Mouse (Mus musculus) stomach, embryonic 16.5 days (tissue): Measurements from ENCODE around the gene Mfng. TPM values are rescaled to one million over a fixed set of nuclear protein-coding genes. Genes with fewer than 3 reads are reported as not detected.

Experiments
- ATAC-seq: fragments of 200-750 bp; cut with Nextera tagmentation; 2 replicates; pipeline ENCODE4 v1.8.0; 2017; ENCODE audit warnings: moderate number of reproducible peaks, moderate TSS enrichment; ENCODE audit not compliant: insufficient read depth, low FRiP score
- H3K27ac ChIP-seq: fragments of 300-500 bp; sonication (generic); 2 replicates; pipeline ENCODE4 v1.5.1; 2014; ENCODE audit warnings: low read length
- H3K27me3 ChIP-seq: fragments of 300-500 bp; sonication (generic); 2 replicates; pipeline ENCODE4 v1.6.1; 2014; ENCODE audit warnings: low read length, control low read depth, mixed read lengths; ENCODE audit not compliant: control insufficient read depth, insufficient read depth
- H3K36me3 ChIP-seq: fragments of 300-500 bp; sonication (generic); 2 replicates; pipeline ENCODE4 v1.6.1; 2014; ENCODE audit warnings: low read length; ENCODE audit not compliant: control insufficient read depth, insufficient read depth
- H3K4me1 ChIP-seq: fragments of 300-500 bp; sonication (generic); 2 replicates; pipeline ENCODE4 v1.6.1; 2014; ENCODE audit warnings: low read length, control low read depth, mixed read lengths; ENCODE audit not compliant: control insufficient read depth, insufficient read depth
- H3K4me2 ChIP-seq: fragments of 300-500 bp; sonication (generic); 2 replicates; pipeline ENCODE4 v1.6.1; 2014; ENCODE audit warnings: low read depth, low read length, mixed read lengths
- H3K4me3 ChIP-seq: fragments of 300-500 bp; sonication (generic); replicated peaks from 2 replicates; pipeline ENCODE4 v1.5.1; 2014; ENCODE audit warnings: mild to moderate bottlenecking, low read length
- H3K9ac ChIP-seq: fragments of 300-500 bp; sonication (generic); 2 replicates; pipeline ENCODE4 v1.6.1; 2014; ENCODE audit warnings: low read length
- H3K9me3 ChIP-seq: fragments of 300-500 bp; sonication (generic); replicated peaks from 2 replicates; pipeline ENCODE4 v1.6.1; 2016; ENCODE audit warnings: low read length, control low read depth; ENCODE audit not compliant: control insufficient read depth
- WGBS: fragments of 180-500 bp; shearing (Covaris S2); extraction: QIAGEN DNeasy Blood & Tissue Kit; methylation state at CpG from one replicate; pipeline ENCODE4 v1.1.7; 2014; 5-methylcytosine and 5-hydroxymethylcytosine counted together
- polyA plus RNA-seq: library from polyadenylated mRNA; unstranded; fragments of >200 nt; fragmentation: Nextera tagmentation; extraction: Ambion mirVana; gene quantifications from 2 replicates; pipeline ENCODE4 v1.2.1, GENCODE M21; 2015

Gene Mfng
- polyA plus RNA-seq, 1 experiment from 2014 or later, result 18.5 TPM

- ATAC-seq, result no peak
- H3K9ac ChIP-seq, result no peak overlapping the region
- WGBS, result 64% methylated on average over 12 of the region's 12 CpGs
- H3K4me3 ChIP-seq, result no peak overlapping the region
- H3K36me3 ChIP-seq, result no peaks in the 10 kb centered on the region
- H3K4me1 ChIP-seq, result no peaks in the 10 kb centered on the region
- H3K27ac ChIP-seq, result no peak overlapping the region
- no peaks in the 10 kb centered on the region for H3K27me3 ChIP-seq
- H3K9me3 ChIP-seq, result no peaks in the 10 kb centered on the region
- no peak overlapping the region for H3K4me2 ChIP-seq
Measured at GRCm38 (mm10) chr15:78755966-78756725, 17.1 kb downstream of the Mfng start.

GRCm38 (mm10) chr15:78755226-78755625 is 18.0 kb downstream of the Mfng start:
- no peak overlapping the region for H3K4me3 ChIP-seq
- no peak overlapping the region for H3K27ac ChIP-seq
- no peaks in the 10 kb centered on the region for H3K36me3 ChIP-seq
- H3K4me2 ChIP-seq, result no peak overlapping the region
- H3K9ac ChIP-seq, result no peak overlapping the region
- H3K27me3 ChIP-seq, result no peaks in the 10 kb centered on the region
- no peak for ATAC-seq
- whole genome bisulfite sequencing, result 59% methylated on average over 3 of the region's 3 CpGs
- H3K4me1 ChIP-seq, result no peaks in the 10 kb centered on the region
- H3K9me3 ChIP-seq, result no peaks in the 10 kb centered on the region

GRCm38 (mm10) chr15:78754144-78754543 is 19.1 kb downstream of the Mfng start:
- H3K4me1 ChIP-seq, result no peaks in the 10 kb centered on the region
- H3K9me3 ChIP-seq, result no peaks in the 10 kb centered on the region
- ATAC-seq, result no peak
- no peak overlapping the region for H3K27ac ChIP-seq
- H3K4me2 ChIP-seq, result no peak overlapping the region
- H3K27me3 ChIP-seq, result no peaks in the 10 kb centered on the region
- WGBS, result 73% methylated on average over 5 of the region's 5 CpGs
- H3K4me3 ChIP-seq, result no peak overlapping the region
- no peaks in the 10 kb centered on the region for H3K36me3 ChIP-seq
- H3K9ac ChIP-seq, result no peak overlapping the region

DNA sequence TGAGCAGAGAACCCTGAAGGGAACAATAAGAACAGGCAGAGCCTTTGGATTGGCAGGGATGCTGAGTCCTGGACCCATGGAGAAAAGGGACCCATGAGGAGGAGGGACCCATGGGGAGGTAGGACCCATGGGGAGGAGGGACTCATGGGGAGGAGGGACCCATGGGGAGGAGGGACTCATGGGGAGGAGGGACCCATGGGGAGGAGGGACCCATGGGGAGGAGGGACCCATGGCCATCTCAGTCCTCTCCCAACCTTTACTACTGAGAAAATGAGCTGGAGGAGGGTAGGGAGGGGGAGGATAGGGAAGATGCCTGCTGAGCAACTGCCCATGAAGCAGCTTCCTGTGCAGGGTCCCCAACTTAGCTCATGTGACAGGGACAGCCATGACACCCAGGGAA is 20.3 kb downstream of the Mfng start:
- H3K27me3 ChIP-seq, result no peaks in the 10 kb centered on the region
- H3K9me3 ChIP-seq, result no peaks in the 10 kb centered on the region
- no peak overlapping the region for H3K9ac ChIP-seq
- ATAC-seq, result no peak
- H3K4me1 ChIP-seq, result no peaks in the 10 kb centered on the region
- no peak overlapping the region for H3K27ac ChIP-seq
- H3K36me3 ChIP-seq, result no peaks in the 10 kb centered on the region
- no peak overlapping the region for H3K4me2 ChIP-seq
- no peak overlapping the region for H3K4me3 ChIP-seq

DNA sequence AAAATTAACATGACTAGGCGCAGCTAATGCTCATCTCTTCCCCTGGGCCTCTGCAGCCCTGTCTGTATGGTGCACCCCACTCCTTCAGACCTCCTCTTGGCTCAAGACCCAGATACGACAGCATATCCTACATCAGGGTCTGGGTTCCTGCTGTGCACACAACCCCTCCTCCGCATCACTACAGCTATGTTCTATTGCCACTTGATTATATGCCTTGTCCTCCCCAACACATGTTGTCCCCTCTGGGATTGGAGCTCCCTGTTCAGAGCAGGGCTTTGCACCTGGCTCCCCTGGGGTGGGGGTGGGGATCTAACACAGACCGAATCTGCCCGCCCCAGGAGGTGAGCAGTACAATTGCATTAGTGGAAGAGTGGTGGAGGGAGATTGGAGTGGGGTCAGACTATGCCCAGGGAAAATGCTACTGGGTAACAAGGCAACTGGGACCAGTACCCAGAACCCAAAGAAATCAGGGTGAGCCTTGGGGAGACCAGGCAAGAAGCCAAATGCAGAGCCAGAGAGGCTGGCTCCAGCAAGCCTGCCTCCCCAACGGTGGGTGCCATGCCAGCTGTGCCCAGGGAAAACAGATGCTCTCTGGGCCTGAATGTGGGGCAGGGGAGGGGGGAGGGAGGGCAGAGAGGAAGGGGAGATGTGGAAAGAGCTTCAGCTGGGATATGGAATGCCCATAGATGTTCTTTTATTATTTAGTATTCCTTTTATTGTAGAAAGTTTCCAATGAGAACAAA is 22.5 kb downstream of the Mfng start:
- Histone ChIP-seq H3K4me3 (no peak overlapping the region), H3K9ac (no peak overlapping the region), H3K36me3 (no peaks in the 10 kb centered on the region), H3K27me3 (no peaks in the 10 kb centered on the region), H3K27ac (no peak overlapping the region), H3K9me3 (no peaks in the 10 kb centered on the region), H3K4me2 (no peak overlapping the region), H3K4me1 (no peaks in the 10 kb centered on the region)
- 60% methylated on average over 6 of the region's 6 CpGs for WGBS
- ATAC-seq, result no peak

DNA sequence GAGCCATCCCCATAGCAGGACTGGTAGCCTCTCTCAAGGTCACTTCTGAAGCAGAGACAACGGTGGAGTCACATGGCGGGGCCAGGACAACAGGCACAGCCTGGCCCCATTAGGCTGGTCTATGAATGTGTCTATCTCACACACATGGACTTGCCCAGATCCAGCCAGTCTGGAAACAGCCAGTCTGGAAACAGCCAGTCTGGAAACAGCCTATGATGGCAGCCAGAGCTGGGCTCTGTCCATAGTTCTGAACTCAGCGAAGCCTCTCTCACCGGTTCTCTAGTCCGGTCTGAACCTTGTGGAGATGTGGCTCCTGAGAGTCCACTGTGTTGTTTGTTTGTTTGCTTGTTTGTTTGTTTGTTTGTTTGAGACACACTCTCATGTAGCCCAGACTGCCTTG is 23.4 kb downstream of the Mfng start:
- no peak overlapping the region for H3K4me3 ChIP-seq
- no peak overlapping the region for H3K9ac ChIP-seq
- H3K36me3 ChIP-seq, result no peaks in the 10 kb centered on the region
- no peak overlapping the region for H3K27ac ChIP-seq
- WGBS, result 47% methylated on average over 5 of the region's 5 CpGs
- H3K27me3 ChIP-seq, result no peaks in the 10 kb centered on the region
- no peaks in the 10 kb centered on the region for H3K9me3 ChIP-seq
- no peak overlapping the region for H3K4me2 ChIP-seq
- ATAC-seq, result no peak
- no peaks in the 10 kb centered on the region for H3K4me1 ChIP-seq

GRCm38 (mm10) chr15:78744206-78744605 is 29.1 kb downstream of the Mfng start:
- H3K9ac ChIP-seq, result no peak overlapping the region
- no peak overlapping the region for H3K4me3 ChIP-seq
- no peak overlapping the region for H3K27ac ChIP-seq
- no peaks in the 10 kb centered on the region for H3K9me3 ChIP-seq
- H3K4me2 ChIP-seq, result no peak overlapping the region
- ATAC-seq, result no peak
- WGBS, result 2% methylated on average over 5 of the region's 5 CpGs
- H3K36me3 ChIP-seq, result no peaks in the 10 kb centered on the region
- no peaks in the 10 kb centered on the region for H3K4me1 ChIP-seq
- H3K27me3 ChIP-seq, result no peaks in the 10 kb centered on the region

- 86% methylated on average over 10 of the region's 10 CpGs for WGBS
- H3K9ac ChIP-seq, result no peak overlapping the region
- H3K4me2 ChIP-seq, result no peak overlapping the region
- no peak overlapping the region for H3K4me3 ChIP-seq
- H3K9me3 ChIP-seq, result no peaks in the 10 kb centered on the region
- no peak for ATAC-seq
- H3K27ac ChIP-seq, result no peak overlapping the region
- no peaks in the 10 kb centered on the region for H3K36me3 ChIP-seq
- H3K27me3 ChIP-seq, result no peaks in the 10 kb centered on the region
- H3K4me1 ChIP-seq, result no peaks in the 10 kb centered on the region
Measured at GRCm38 (mm10) chr15:78742831-78743230, 30.4 kb downstream of the Mfng start.

GRCm38 (mm10) chr15:78740662-78741061 is 32.6 kb downstream of the Mfng start:
- Histone ChIP-seq H3K27ac (no peak overlapping the region), H3K4me2 (no peak overlapping the region), H3K9me3 (no peaks in the 10 kb centered on the region), H3K9ac (no peak overlapping the region), H3K4me1 (peaks cover 3% of the 10 kb centered on the region; the same call in 1 of the 2 replicates), H3K27me3 (no peaks in the 10 kb centered on the region), H3K4me3 (no peak overlapping the region), H3K36me3 (no peaks in the 10 kb centered on the region)
- no peak for ATAC-seq
- 55% methylated on average over 12 of the region's 12 CpGs for WGBS
